Mouse (Mus musculus) MEL (cell line): Measurements from ENCODE around the gene Igsf21. TPM values are rescaled to one million over a fixed set of nuclear protein-coding genes. Genes with fewer than 3 reads are reported as not detected.

Experiments used
- DNase-seq: peaks from one replicate; pipeline ENCODE4 v3.0.0; 2011; ENCODE audit warnings: low read depth, low spot score
- H3K27ac ChIP-seq: 2 replicates; pipeline ENCODE4 v1.5.1; 2012; ENCODE audit warnings: low read depth, mild to moderate bottlenecking, control low read depth, low read length, moderate library complexity; ENCODE audit not compliant: control insufficient read depth
- H3K27me3 ChIP-seq, 2 experiments: fragments of 150-350 bp in 1 of 2; sonication (generic) in 1 of 2; 2 replicates each; pipeline ENCODE4 v1.6.1; 2012; ENCODE audit warnings: low read length in 2 of 2, mild to moderate bottlenecking in 2 of 2, improper control_type of control experiment in 1 of 2, moderate library complexity in 1 of 2; ENCODE audit not compliant: insufficient read depth in 2 of 2, control insufficient read depth in 1 of 2
- H3K36me3 ChIP-seq, 2 experiments: 2 replicates each; pipeline ENCODE4 v1.6.1; 2012 to 2014; ENCODE audit warnings: low read length in 2 of 2, improper control_type of control experiment in 1 of 2, inconsistent platforms in 1 of 2, mild to moderate bottlenecking in 1 of 2; ENCODE audit not compliant: insufficient read depth in 2 of 2, control insufficient read depth in 1 of 2
- H3K4me1 ChIP-seq, 2 experiments: fragments of 150-350 bp in 1 of 2; sonication (generic) in 1 of 2; 2 replicates each; pipeline ENCODE4 v1.6.1; 2012; ENCODE audit warnings: low read length in 2 of 2, improper control_type of control experiment in 1 of 2, mild to moderate bottlenecking in 1 of 2; ENCODE audit not compliant: insufficient read depth in 2 of 2, control insufficient read depth in 1 of 2
- H3K4me3 ChIP-seq, 2 experiments: fragments of 150-350 bp in 1 of 2; sonication (generic) in 1 of 2; 2 replicates each; pipeline ENCODE4 v1.5.1; 2012; ENCODE audit warnings: low read depth in 2 of 2, low read length in 2 of 2, mild to moderate bottlenecking in 2 of 2, moderate library complexity in 2 of 2, control low read depth in 1 of 2, improper control_type of control experiment in 1 of 2; ENCODE audit not compliant: control insufficient read depth in 1 of 2, insufficient read depth in 1 of 2
- H3K79me2 ChIP-seq: 2 replicates; pipeline ENCODE4 v1.6.1; 2012; ENCODE audit warnings: mild to moderate bottlenecking, low read length, moderate library complexity; ENCODE audit not compliant: control insufficient read depth, poor library complexity, insufficient read depth
- H3K9ac ChIP-seq: 2 replicates; pipeline ENCODE4 v1.6.1; 2012; ENCODE audit warnings: low read depth, mild to moderate bottlenecking, control low read depth, low read length, moderate library complexity; ENCODE audit not compliant: control insufficient read depth, poor library complexity, severe bottlenecking
- H3K9me3 ChIP-seq: fragments of 150-350 bp; sonication (generic); replicated peaks from 2 replicates; pipeline ENCODE4 v1.6.1; 2012; ENCODE audit warnings: mild to moderate bottlenecking, low read length, improper control_type of control experiment, moderate library complexity; ENCODE audit not compliant: insufficient read depth
- CHD1 ChIP-seq: IDR thresholded peaks from 2 replicates; pipeline ENCODE4 v1.6.1; 2012; ENCODE audit warnings: low read depth, mild to moderate bottlenecking, inconsistent platforms, low read length, improper control_type of control experiment
- CTCF ChIP-seq, 3 experiments: IDR thresholded peaks in 2 of 3; conservative IDR thresholded peaks in 1 of 3; 2 replicates each; pipeline ENCODE4 v1.5.1; 2011 to 2012; ENCODE audit warnings: low read length in 3 of 3, low read depth in 2 of 3, mild to moderate bottlenecking in 2 of 3, improper control_type of control experiment in 1 of 3, inconsistent platforms in 1 of 3, mixed read lengths in 1 of 3, moderate library complexity in 1 of 3; ENCODE audit not compliant: control insufficient read depth in 1 of 3, insufficient read depth in 1 of 3, poor library complexity in 1 of 3, severe bottlenecking in 1 of 3
- E2F4 ChIP-seq: IDR thresholded peaks from 2 replicates; pipeline ENCODE4 v1.6.1; 2011; ENCODE audit warnings: low read depth, low read length, improper control_type of control experiment, borderline replicate concordance
- ELF1 ChIP-seq: IDR thresholded peaks from 2 replicates; pipeline ENCODE4 v1.6.1; 2014; ENCODE audit warnings: low read depth, mild to moderate bottlenecking, inconsistent platforms, low read length, improper control_type of control experiment, moderate library complexity
- ETS1 ChIP-seq: IDR thresholded peaks from 2 replicates; pipeline ENCODE4 v1.6.1; 2012; ENCODE audit warnings: low read depth, mild to moderate bottlenecking, inconsistent platforms, low read length, improper control_type of control experiment, moderate library complexity
- GABPA ChIP-seq: IDR thresholded peaks from 2 replicates; pipeline ENCODE4 v1.6.1; 2012; ENCODE audit warnings: low read depth, mild to moderate bottlenecking, inconsistent platforms, low read length, improper control_type of control experiment, moderate library complexity
- GATA1 ChIP-seq: IDR thresholded peaks from 2 replicates; pipeline ENCODE4 v1.6.1; 2011; ENCODE audit warnings: low read depth, low read length, improper control_type of control experiment
- JUND ChIP-seq: IDR thresholded peaks from 2 replicates; pipeline ENCODE4 v1.6.1; 2011; ENCODE audit warnings: low read depth, mild to moderate bottlenecking, improper control_type of control experiment, low read length
- KAT2A ChIP-seq: conservative IDR thresholded peaks from 2 replicates; pipeline ENCODE4 v1.6.1; 2012; ENCODE audit warnings: low read depth, low read length, improper control_type of control experiment, inconsistent platforms
- MAFK ChIP-seq: IDR thresholded peaks from 2 replicates; pipeline ENCODE4 v1.6.1; 2011; ENCODE audit warnings: low read depth, mild to moderate bottlenecking, low read length, improper control_type of control experiment, borderline replicate concordance
- MAX ChIP-seq: IDR thresholded peaks from 2 replicates; pipeline ENCODE4 v1.6.1; 2011; ENCODE audit warnings: low read length, improper control_type of control experiment
- MEF2A ChIP-seq: IDR thresholded peaks from 2 replicates; pipeline ENCODE4 v1.6.1; 2014; ENCODE audit warnings: low read depth, mild to moderate bottlenecking, inconsistent platforms, low read length, improper control_type of control experiment; ENCODE audit not compliant: poor library complexity, insufficient replicate concordance, severe bottlenecking; ENCODE audit errors: extremely low read depth
- MXI1 ChIP-seq: IDR thresholded peaks from 2 replicates; pipeline ENCODE4 v1.6.1; 2011; ENCODE audit warnings: mild to moderate bottlenecking, low read depth, low read length, improper control_type of control experiment
- MYB ChIP-seq: IDR thresholded peaks from 2 replicates; pipeline ENCODE4 v1.6.1; 2011; ENCODE audit warnings: mild to moderate bottlenecking, low read depth, low read length, improper control_type of control experiment
- MYC ChIP-seq: IDR thresholded peaks from 2 replicates; pipeline ENCODE4 v1.6.1; 2011; ENCODE audit warnings: low read depth, mild to moderate bottlenecking, low read length, improper control_type of control experiment, moderate library complexity
- NELFE ChIP-seq: IDR thresholded peaks from 2 replicates; pipeline ENCODE4 v1.6.1; 2011; ENCODE audit warnings: low read depth, low read length, improper control_type of control experiment
- POLR2A ChIP-seq, 2 experiments: IDR thresholded peaks; 2 replicates each; pipeline ENCODE4 v1.6.1; 2011 to 2012; ENCODE audit warnings: low read length in 2 of 2, mild to moderate bottlenecking in 2 of 2, control low read depth in 1 of 2, improper control_type of control experiment in 1 of 2, low read depth in 1 of 2, moderate library complexity in 1 of 2; ENCODE audit not compliant: control insufficient read depth in 1 of 2, insufficient read depth in 1 of 2, poor library complexity in 1 of 2
- POLR2AphosphoS2 ChIP-seq: IDR thresholded peaks from 2 replicates; pipeline ENCODE4 v1.6.1; 2011; ENCODE audit warnings: low read length, improper control_type of control experiment
- POLR2AphosphoS5 ChIP-seq: IDR thresholded peaks from 2 replicates; pipeline ENCODE4 v1.6.1; 2012; ENCODE audit warnings: low read depth, borderline replicate concordance, mild to moderate bottlenecking, inconsistent platforms, low read length, moderate library complexity, mixed read lengths
- RAD21 ChIP-seq: IDR thresholded peaks from 2 replicates; pipeline ENCODE4 v1.6.1; 2011; ENCODE audit warnings: mild to moderate bottlenecking, low read depth, low read length, improper control_type of control experiment
- SIN3A ChIP-seq: IDR thresholded peaks from 2 replicates; pipeline ENCODE4 v1.6.1; 2012; ENCODE audit warnings: low read length, improper control_type of control experiment, inconsistent platforms
- SMC3 ChIP-seq: IDR thresholded peaks from 2 replicates; pipeline ENCODE4 v1.6.1; 2011; ENCODE audit warnings: low read depth, low read length, improper control_type of control experiment
- TBP ChIP-seq: IDR thresholded peaks from 2 replicates; pipeline ENCODE4 v1.8.0; 2011; ENCODE audit warnings: low read depth, low read length, improper control_type of control experiment
- UBTF ChIP-seq: IDR thresholded peaks from 2 replicates; pipeline ENCODE4 v1.6.1; 2012; ENCODE audit warnings: low read depth, mild to moderate bottlenecking, inconsistent platforms, low read length, improper control_type of control experiment, moderate library complexity, borderline replicate concordance; ENCODE audit not compliant: insufficient read depth
- USF1 ChIP-seq: IDR thresholded peaks from 2 replicates; pipeline ENCODE4 v1.6.1; 2014; ENCODE audit warnings: low read depth, mild to moderate bottlenecking, inconsistent platforms, low read length, improper control_type of control experiment, moderate library complexity
- USF2 ChIP-seq, 2 experiments: IDR thresholded peaks; 2 replicates each; pipeline ENCODE4 v1.6.1; 2011 to 2012; ENCODE audit warnings: improper control_type of control experiment in 2 of 2, low read length in 2 of 2, borderline replicate concordance in 1 of 2, inconsistent platforms in 1 of 2, low read depth in 1 of 2, mild to moderate bottlenecking in 1 of 2; ENCODE audit not compliant: insufficient read depth in 1 of 2
- ZC3H11A ChIP-seq: IDR thresholded peaks from 2 replicates; pipeline ENCODE4 v1.6.1; 2012; ENCODE audit warnings: low read depth, mild to moderate bottlenecking, inconsistent platforms, low read length, improper control_type of control experiment
- ZMIZ1 ChIP-seq: IDR thresholded peaks from 2 replicates; pipeline ENCODE4 v1.6.1; 2012; ENCODE audit warnings: low read depth, mild to moderate bottlenecking, inconsistent platforms, low read length, improper control_type of control experiment, moderate library complexity
- polyA plus RNA-seq, 2 experiments: library from polyadenylated mRNA; stranded (reverse) in 1 of 2; unstranded in 1 of 2; fragments of >175 nt in 1 of 2; fragments of >200 nt in 1 of 2; gene quantifications; 2 replicates each; pipeline versions ENCODE4 v1.2.1 to v1.2.4; 2012; ENCODE audit warnings: low replicate concordance in 2 of 2, low read depth in 1 of 2; ENCODE audit not compliant: insufficient read length in 2 of 2, insufficient read depth in 1 of 2, missing spikeins in 1 of 2
- total RNA-seq: library from RNA; depleted of rRNA; stranded (reverse); fragments of 300-350 nt; gene quantifications from 2 replicates; pipeline ENCODE4 v1.2.3, GENCODE M21; 2012

Gene Igsf21
- total and polyA plus RNA-seq, 3 experiments, result not detected

GRCm38 (mm10) chr4:140094835-140095234, 151.7 kb downstream of the Igsf21 start:
- H3K4me3 ChIP-seq, result no peak overlapping the region
- H3K9ac ChIP-seq, result no peak overlapping the region
- TF ChIP-seq USF1 (no peak), GATA1 (no peak), E2F4 (no peak), SMC3 (no peak), CHD1 (no peak), MXI1 (no peak), ELF1 (no peak), MAFK (no peak), TBP (no peak), RAD21 (no peak), ZMIZ1 (no peak), MYC (no peak)
- no peaks in the 10 kb centered on the region for H3K9me3 ChIP-seq
- H3K36me3 ChIP-seq, result no peaks in the 10 kb centered on the region
- no peaks in the 10 kb centered on the region for H3K4me1 ChIP-seq
- no peak overlapping the region for H3K27ac ChIP-seq
- DNase-seq, result no peak
- H3K79me2 ChIP-seq, result no peaks in the 10 kb centered on the region
- H3K27me3 ChIP-seq, result no peaks in the 10 kb centered on the region

- no peak overlapping the region for H3K9ac ChIP-seq
- DNase-seq, result no peak
- no peak overlapping the region for H3K27ac ChIP-seq
- no peaks in the 10 kb centered on the region for H3K9me3 ChIP-seq
- H3K36me3 ChIP-seq, result no peaks in the 10 kb centered on the region
- H3K79me2 ChIP-seq, result no peaks in the 10 kb centered on the region
- no peak for TF ChIP-seq POLR2AphosphoS2
- TF ChIP-seq ETS1, result no peak
- H3K27me3 ChIP-seq, result no peaks in the 10 kb centered on the region
- no peak overlapping the region for H3K4me3 ChIP-seq
- no peaks in the 10 kb centered on the region for H3K4me1 ChIP-seq
Measured at GRCm38 (mm10) chr4:140092367-140092766, 154.2 kb downstream of the Igsf21 start.

- H3K79me2 ChIP-seq, result no peaks in the 10 kb centered on the region
- no peak for TF ChIP-seq MAX
- TF ChIP-seq MEF2A, result no peak
- no peak for TF ChIP-seq GATA1
- no peak for TF ChIP-seq MYB
- no peak for TF ChIP-seq SIN3A
- TF ChIP-seq CTCF (IDR thresholded peaks at IDR 0.05 in 2 of 3, conservative IDR thresholded peaks at IDR 0.05 in 1 of 3; ENCODE audit: control insufficient read depth in 1 of 3, insufficient read depth in 1 of 3, low read depth in 2 of 3, low read length in 3 of 3, poor library complexity in 1 of 3, severe bottlenecking in 1 of 3), result no peak
- TF ChIP-seq USF2 (IDR thresholded peaks at IDR 0.05; ENCODE audit: borderline replicate concordance in 1 of 2, insufficient read depth in 1 of 2, low read depth in 1 of 2, low read length in 2 of 2), result no peak
- no peak for TF ChIP-seq JUND
- TF ChIP-seq ZC3H11A, result no peak
- TF ChIP-seq GABPA, result no peak
- no peak for TF ChIP-seq POLR2AphosphoS5
- TF ChIP-seq ELF1, result no peak
- no peak for TF ChIP-seq POLR2AphosphoS2
- TF ChIP-seq MYC, result no peak
- no peak for TF ChIP-seq KAT2A
- TF ChIP-seq NELFE, result no peak
- TF ChIP-seq MAFK, result no peak
- no peak for TF ChIP-seq UBTF
- TF ChIP-seq POLR2A (IDR thresholded peaks at IDR 0.05; ENCODE audit: control insufficient read depth in 1 of 2, insufficient read depth in 1 of 2, low read depth in 1 of 2, low read length in 2 of 2, poor library complexity in 1 of 2), result no peak
- no peak for TF ChIP-seq ZMIZ1
- no peaks in the 10 kb centered on the region for H3K36me3 ChIP-seq
- H3K4me3 ChIP-seq, result no peak overlapping the region
- no peaks in the 10 kb centered on the region for H3K4me1 ChIP-seq
- H3K9me3 ChIP-seq, result no peaks in the 10 kb centered on the region
- no peak overlapping the region for H3K9ac ChIP-seq
- no peak for DNase-seq
- no peaks in the 10 kb centered on the region for H3K27me3 ChIP-seq
- no peak overlapping the region for H3K27ac ChIP-seq
Measured at GRCm38 (mm10) chr4:140091693-140092092, 154.9 kb downstream of the Igsf21 start.
